Mouse (Mus musculus) inflammation-experienced regulatory T-cells (primary cell): ENCODE data around the gene Dnaic2. TPM values are rescaled to one million over a fixed set of nuclear protein-coding genes. Genes with fewer than 3 reads are reported as not detected.

ENCODE experiments used
- polyA plus RNA-seq, 2 experiments: library from polyadenylated mRNA; unstranded; fragments of 100-300 nt; shearing (Covaris generic); gene quantifications; one replicate each; pipeline ENCODE4 v1.2.1; 2017

Gene Dnaic2
- polyA plus RNA-seq: not detected

DNA sequence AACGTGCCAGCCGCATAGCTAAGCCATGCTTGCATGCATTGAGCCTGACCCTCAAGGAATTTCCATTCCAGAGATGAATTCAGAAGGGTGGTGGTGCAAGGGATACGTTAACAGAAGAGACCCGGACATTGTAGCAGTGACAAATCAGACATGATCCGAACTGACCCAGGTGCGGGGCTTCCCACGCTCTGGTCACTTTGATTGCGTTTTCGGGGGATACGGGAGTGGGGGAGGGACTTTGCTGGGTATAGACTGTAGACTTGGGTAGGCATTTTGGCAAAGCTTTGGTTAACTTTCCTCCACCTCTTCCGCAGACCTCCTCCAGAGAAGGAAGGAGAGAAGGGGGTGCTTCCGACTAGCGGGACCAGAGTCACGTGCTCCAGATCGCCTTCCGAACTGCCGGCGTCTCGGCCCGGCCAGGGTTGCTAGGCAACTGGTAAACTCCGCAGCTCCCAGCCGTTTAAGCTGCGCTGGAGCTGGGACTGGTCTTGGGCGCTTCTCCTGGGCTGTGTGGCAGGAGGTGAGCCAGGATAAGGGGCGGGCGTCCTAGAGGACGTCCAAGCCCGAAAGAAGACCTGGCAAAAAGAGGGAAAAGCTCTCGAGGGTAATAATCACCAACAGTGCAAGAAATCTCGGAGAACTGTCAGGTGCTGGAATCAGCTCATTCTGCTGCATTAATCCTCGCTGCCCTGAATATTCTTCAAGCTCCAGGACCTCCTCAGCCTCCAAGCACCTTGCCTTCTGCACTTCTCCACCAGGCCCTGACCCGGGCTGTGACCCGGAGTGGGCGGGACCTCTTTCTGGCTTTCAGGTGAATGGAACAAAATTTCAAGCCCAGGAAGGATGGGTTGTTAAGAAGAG, at the start of gene Dnaic2:
TSS of gene Dnaic2 (plus strand) at position 444 of the 861 bp plus-strand sequence.

DNA sequence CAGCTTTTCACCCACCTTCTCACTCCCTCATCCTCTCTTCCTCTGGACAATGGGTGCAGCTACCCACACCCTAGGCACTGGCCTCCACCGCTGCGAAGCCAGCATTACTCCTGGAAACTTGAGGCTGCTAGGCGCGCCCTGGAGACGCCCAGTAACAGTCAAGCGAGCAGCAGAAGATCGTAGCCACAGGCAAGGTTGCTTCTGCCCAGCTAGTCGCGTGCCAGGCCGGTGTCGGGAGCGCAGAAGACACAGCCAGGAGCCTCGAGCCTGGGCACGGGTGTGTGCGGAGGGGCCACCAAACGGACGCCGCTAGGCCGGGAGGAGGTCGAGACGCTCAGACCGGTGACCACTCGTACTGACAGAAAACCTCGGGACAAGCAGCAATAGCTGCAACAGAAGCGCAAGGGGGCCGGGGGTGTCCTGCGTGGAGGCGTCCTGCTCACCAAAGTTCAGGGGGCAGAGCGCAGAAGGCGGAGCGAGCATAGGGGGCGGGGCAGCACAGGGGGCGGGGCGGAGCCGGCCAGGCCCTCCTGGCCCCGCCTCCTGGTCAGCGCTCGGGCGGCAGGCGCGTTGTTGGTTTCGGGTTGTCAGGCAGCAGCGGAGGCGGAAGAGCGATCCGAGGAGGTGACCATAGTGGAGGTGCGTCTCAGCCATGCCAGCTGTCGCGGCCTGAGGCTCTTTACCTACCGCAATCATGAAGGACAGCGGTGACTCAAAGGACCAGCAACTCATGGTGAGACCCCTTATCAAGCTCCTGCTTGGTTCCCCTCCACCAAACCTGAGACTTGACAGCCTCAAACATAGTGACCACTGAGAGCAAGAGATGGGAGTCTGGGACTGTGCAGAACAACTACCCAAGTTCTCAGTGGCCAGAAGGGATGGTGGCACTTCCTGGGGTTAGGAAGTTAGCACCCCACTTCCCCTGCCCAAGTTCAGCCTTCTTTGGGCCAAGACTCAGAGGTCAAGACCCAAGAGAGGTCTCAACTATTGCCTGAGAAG, 37.9 kb downstream of the Dnaic2 start, which contains the start of gene Kif19a:
TSS of gene Kif19a (plus strand) at position 569 of the 999 bp plus-strand sequence.

DNA sequence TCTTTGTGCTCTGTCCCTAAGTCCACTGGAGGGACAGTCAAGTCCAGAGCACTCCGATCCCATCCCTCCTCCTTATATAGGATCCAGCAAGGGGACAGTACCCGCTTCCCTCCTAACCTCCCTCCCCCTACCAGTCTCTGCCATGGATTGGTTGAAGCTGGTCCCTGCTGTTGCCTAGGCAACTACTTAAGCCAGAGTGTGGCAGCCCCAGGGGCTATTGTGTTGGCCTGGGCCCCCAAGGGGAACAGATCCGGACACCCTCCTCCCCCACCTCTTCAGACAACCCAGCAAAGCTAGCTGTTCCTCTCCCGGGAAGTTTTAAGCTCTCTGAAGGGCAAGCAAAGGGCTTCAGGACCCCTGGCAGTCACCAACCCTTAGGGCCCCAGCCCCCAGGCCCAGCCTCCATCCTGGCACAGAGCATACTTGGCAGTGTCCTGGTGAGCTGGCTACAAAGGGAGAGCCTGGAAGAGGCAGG, 68.7 kb downstream of the Dnaic2 start, which contains the start of gene Btbd17:
TSS of gene Btbd17 (minus strand) at position 98 of the 475 bp plus-strand sequence.

DNA sequence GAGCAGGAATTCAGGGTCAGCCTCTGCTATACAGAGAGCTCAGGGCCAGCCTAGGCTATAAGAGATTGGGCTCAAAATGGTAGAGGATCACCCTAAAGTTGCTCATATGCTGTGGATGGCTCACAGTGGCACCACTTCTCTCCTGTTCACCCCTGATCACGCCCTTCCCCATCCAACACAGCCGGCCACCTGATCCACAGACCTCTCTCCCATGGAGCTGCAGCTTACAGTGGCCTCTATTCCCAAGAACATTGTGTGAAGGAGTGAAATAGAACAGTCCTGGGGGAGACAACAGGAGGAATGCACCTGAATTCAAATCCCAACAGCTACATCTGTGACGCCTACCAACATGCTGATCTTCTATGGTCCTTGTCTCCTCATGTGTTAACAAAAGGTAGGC, 71.4 kb downstream of the Dnaic2 start, which contains the start of gene Gpr142:
TSS of gene Gpr142 (plus strand) at position 301 of the 400 bp plus-strand sequence.

Other genes starting within 250 kb of the Dnaic2 start
- 100 to 1,000 TPM; 410 to 418 TPM for gene Rpl38, start 58.9 kb upstream of the Dnaic2 start, polyA plus RNA-seq
- 1 to 10 TPM in 1 of 2 experiments, under 1 TPM in 1; 0.60 to 2.4 TPM for gene Ttyh2, start 52.0 kb upstream of the Dnaic2 start, polyA plus RNA-seq
- under 1 TPM in 1 of 2 experiments, not detected in 1; 0.66 TPM for gene Kif19a, start 38.0 kb downstream of the Dnaic2 start, polyA plus RNA-seq
- gene Btbd17, start 68.5 kb downstream of the Dnaic2 start, polyA plus RNA-seq: 1 to 10 TPM in 1 of 2 experiments, under 1 TPM in 1; 0.58 to 5.4 TPM
- gene Gpr142, start 71.5 kb downstream of the Dnaic2 start, polyA plus RNA-seq: under 1 TPM in 1 of 2 experiments, not detected in 1; 0.43 TPM
- 1 to 10 TPM in 1 of 2 experiments, under 1 TPM in 1; 0.68 to 1.9 TPM for gene Gprc5c, start 123.7 kb downstream of the Dnaic2 start, polyA plus RNA-seq
- 1 to 10 TPM in 1 of 2 experiments, under 1 TPM in 1; 0.05 to 2.3 TPM for gene Cd300a, start 162.6 kb downstream of the Dnaic2 start, polyA plus RNA-seq
- gene Cd300lb, start 207.0 kb downstream of the Dnaic2 start, polyA plus RNA-seq: under 1 TPM in 1 of 2 experiments, not detected in 1; 0.13 TPM
- under 1 TPM in 1 of 2 experiments, not detected in 1; 0.61 TPM for gene Cd300c, start 241.7 kb downstream of the Dnaic2 start, polyA plus RNA-seq